In genomic region chr1:134875800-134876199, GRCm38 (mm10) we compare ENCODE assay signal across 32 mouse cellular contexts.
DNase-seq lines count a peak whose midpoint lies in the region; ATAC-seq and TF ChIP-seq lines count a peak whose summit lies in the region.
"Had no signal": no experiment of that assay in that cellular context is flagged by ENCODE, and none has a peak within 500 bp of the region (broad histone marks: within the 10 kb centered on the region; RNA-seq: fewer than 3 reads in every experiment).

No protein-coding gene starts in this region.

- no peak for TF ChIP-seq EP300 in liver, postnatal 0 days (IDR thresholded peaks at IDR 0.05; ENCODE audit: low read depth)

- H3K27ac ChIP-seq in heart, embryonic 10.5 days, result 0 out of 2 replicates have a peak overlapping the region, but pooled peaks have one; percentile 43
- no peak overlapping the region for H3K27ac ChIP-seq in heart, embryonic 12.5 days (ENCODE audit: poor library complexity, severe bottlenecking)
- H3K27ac ChIP-seq in liver, embryonic 11.5 days (ENCODE audit: low read depth, low read length), result no peak overlapping the region
- H3K27ac ChIP-seq in liver, postnatal 0 days (ENCODE audit: low read depth), result no peak overlapping the region
- no peak overlapping the region for H3K27ac ChIP-seq in embryonic facial prominence, embryonic 10.5 days (replicated peaks)
- H3K27ac ChIP-seq: heart, embryonic 15.5 days; hindbrain, embryonic 12.5 days; hindbrain, postnatal 0 days; intestine, embryonic 15.5 days; kidney, postnatal 0 days; limb, embryonic 10.5 days; limb, embryonic 15.5 days; lung, embryonic 15.5 days; midbrain, embryonic 13.5 days; neural tube, embryonic 15.5 days; stomach, embryonic 15.5 days had no signal

- no peaks in the 10 kb centered on the region for H3K9me3 ChIP-seq in heart, embryonic 10.5 days
- no peaks in the 10 kb centered on the region for H3K9me3 ChIP-seq in heart, embryonic 12.5 days (replicated peaks)
- no peaks in the 10 kb centered on the region for H3K9me3 ChIP-seq in liver, embryonic 11.5 days (ENCODE audit: control insufficient read depth, low read length)
- H3K9me3 ChIP-seq in liver, postnatal 0 days (ENCODE audit: low read length), result no peaks in the 10 kb centered on the region
- no peaks in the 10 kb centered on the region for H3K9me3 ChIP-seq in embryonic facial prominence, embryonic 10.5 days
- H3K9me3 ChIP-seq: heart, embryonic 15.5 days; hindbrain, embryonic 12.5 days; intestine, embryonic 15.5 days; limb, embryonic 10.5 days; limb, embryonic 15.5 days; lung, embryonic 15.5 days; midbrain, embryonic 13.5 days; neural tube, embryonic 15.5 days; stomach, embryonic 15.5 days had no signal

- H3K4me2 ChIP-seq in heart, embryonic 12.5 days, result no peak overlapping the region
- no peak overlapping the region for H3K4me2 ChIP-seq in liver, embryonic 11.5 days
- no peak overlapping the region for H3K4me2 ChIP-seq in liver, postnatal 0 days (ENCODE audit: low read depth, low read length)
- H3K4me2 ChIP-seq: heart, embryonic 15.5 days; hindbrain, embryonic 12.5 days; intestine, embryonic 15.5 days; limb, embryonic 15.5 days; lung, embryonic 15.5 days; midbrain, embryonic 13.5 days; neural tube, embryonic 15.5 days; stomach, embryonic 15.5 days had no signal

- H3K4me3 ChIP-seq in heart, embryonic 10.5 days, result no peak overlapping the region
- H3K4me3 ChIP-seq in heart, embryonic 12.5 days, result no peak overlapping the region
- no peak overlapping the region for H3K4me3 ChIP-seq in liver, embryonic 11.5 days (ENCODE audit: low read depth, low read length)
- no peak overlapping the region for H3K4me3 ChIP-seq in liver, postnatal 0 days (ENCODE audit: low read depth, low read length)
- no peak overlapping the region for H3K4me3 ChIP-seq in embryonic facial prominence, embryonic 10.5 days
- H3K4me3 ChIP-seq: erythroblast, embryonic 14.5 days; heart, embryonic 15.5 days; hindbrain, embryonic 12.5 days; intestine, embryonic 15.5 days; limb, embryonic 10.5 days; limb, embryonic 15.5 days; lung, embryonic 15.5 days; midbrain, embryonic 13.5 days; neural tube, embryonic 15.5 days; stomach, embryonic 15.5 days had no signal

- no peak overlapping the region for H3K9ac ChIP-seq in heart, embryonic 12.5 days
- no peak overlapping the region for H3K9ac ChIP-seq in liver, embryonic 11.5 days (ENCODE audit: low read depth, low read length)
- no peak overlapping the region for H3K9ac ChIP-seq in liver, postnatal 0 days (replicated peaks)
- H3K9ac ChIP-seq: heart, embryonic 15.5 days; hindbrain, embryonic 12.5 days; intestine, embryonic 15.5 days; limb, embryonic 15.5 days; lung, embryonic 15.5 days; midbrain, embryonic 13.5 days; neural tube, embryonic 15.5 days; stomach, embryonic 15.5 days had no signal

- H3K36me3 ChIP-seq in heart, embryonic 10.5 days, result peaks cover 61% of the 10 kb centered on the region
- peaks cover 64% of the 10 kb centered on the region for H3K36me3 ChIP-seq in heart, embryonic 12.5 days
- H3K36me3 ChIP-seq in liver, embryonic 11.5 days (ENCODE audit: control insufficient read depth, insufficient read depth, low read length), result no peaks in the 10 kb centered on the region
- peaks cover 6% of the 10 kb centered on the region for H3K36me3 ChIP-seq in liver, postnatal 0 days (replicated peaks; ENCODE audit: insufficient read depth, low read length)
- peaks cover 16% of the 10 kb centered on the region; the same call in 1 of the 2 replicates for H3K36me3 ChIP-seq in embryonic facial prominence, embryonic 10.5 days (replicated peaks)
- H3K36me3 ChIP-seq: stomach, embryonic 15.5 days had no signal

- 6% methylated on average over 4 of the region's 4 CpGs for WGBS in heart, embryonic 10.5 days
- 13% methylated on average over 4 of the region's 4 CpGs for WGBS in heart, embryonic 12.5 days
- 15% methylated on average over 4 of the region's 4 CpGs for WGBS in liver, embryonic 11.5 days
- 21% methylated on average over 4 of the region's 4 CpGs for WGBS in liver, postnatal 0 days (ENCODE audit: insufficient replicate concordance)
- 47% methylated on average over 4 of the region's 4 CpGs for WGBS in embryonic facial prominence, embryonic 10.5 days

- no peak for DNase-seq in heart, embryonic 10.5 days (ENCODE audit: low spot score)
- DNase-seq in c-Kit-positive CD71-positive TER-119-negative erythroid progenitor cells, embryonic 14.5 days (ENCODE audit: low read depth), result peak; percentile 44
- DNase-seq in liver, embryonic 11.5 days (ENCODE audit: low spot score), result no peak
- DNase-seq in liver, postnatal 0 days, result peak; percentile 26
- no peak for DNase-seq in spleen, adult 18-20 months
- no peak for DNase-seq in embryonic facial prominence, embryonic 10.5 days (ENCODE audit: low spot score)
- DNase-seq: adrenal gland, adult 2 months; adrenal gland, postnatal 36 days; cerebellum, adult 8-10 months; heart, postnatal 36 days; kidney, adult 8-10 months; layer of hippocampus, postnatal 36 days; retina, postnatal 1 day; right cerebral cortex, postnatal 14 days; thymus, adult 2 months; thymus, postnatal 36 days had no signal

- no peak for TF ChIP-seq CTCF in liver, postnatal 0 days (IDR thresholded peaks at IDR 0.05; ENCODE audit: low read depth)

- H3K27me3 ChIP-seq in heart, embryonic 10.5 days (ENCODE audit: insufficient read depth, poor library complexity, severe bottlenecking), result no peaks in the 10 kb centered on the region
- H3K27me3 ChIP-seq in heart, embryonic 12.5 days (replicated peaks), result no peaks in the 10 kb centered on the region
- no peaks in the 10 kb centered on the region for H3K27me3 ChIP-seq in liver, embryonic 11.5 days (replicated peaks; ENCODE audit: control insufficient read depth, insufficient read depth, low read length)
- no peaks in the 10 kb centered on the region for H3K27me3 ChIP-seq in liver, postnatal 0 days (ENCODE audit: insufficient read depth, low read length)
- H3K27me3 ChIP-seq in embryonic facial prominence, embryonic 10.5 days (replicated peaks; ENCODE audit: low read depth, poor library complexity, severe bottlenecking), result no peaks in the 10 kb centered on the region
- H3K27me3 ChIP-seq: heart, embryonic 15.5 days; hindbrain, embryonic 12.5 days; intestine, embryonic 15.5 days; limb, embryonic 15.5 days; lung, embryonic 15.5 days; midbrain, embryonic 13.5 days; neural tube, embryonic 15.5 days; stomach, embryonic 15.5 days had no signal

- peaks cover 3% of the 10 kb centered on the region for H3K4me1 ChIP-seq in heart, embryonic 10.5 days
- peaks cover 7% of the 10 kb centered on the region for H3K4me1 ChIP-seq in heart, embryonic 12.5 days (replicated peaks)
- H3K4me1 ChIP-seq in liver, embryonic 11.5 days (replicated peaks; ENCODE audit: control insufficient read depth, insufficient read depth, low read length), result peaks cover 9% of the 10 kb centered on the region
- no peaks in the 10 kb centered on the region for H3K4me1 ChIP-seq in liver, postnatal 0 days (ENCODE audit: insufficient read depth)
- no peaks in the 10 kb centered on the region for H3K4me1 ChIP-seq in embryonic facial prominence, embryonic 10.5 days
- H3K4me1 ChIP-seq: heart, embryonic 15.5 days; intestine, embryonic 15.5 days; limb, embryonic 10.5 days; limb, embryonic 15.5 days; lung, embryonic 15.5 days; neural tube, embryonic 15.5 days; stomach, embryonic 15.5 days had no signal

- no peak for ATAC-seq in heart, embryonic 12.5 days (ENCODE audit: insufficient number of reproducible peaks, low FRiP score)
- ATAC-seq in liver, embryonic 11.5 days (replicated peaks; ENCODE audit: low FRiP score), result peak; percentile 58; the same call in 1 of the 2 replicates
- ATAC-seq in liver, postnatal 0 days, result no peak
- ATAC-seq: activated CD4-positive, CD25-positive, alpha-beta regulatory T cell, adult 4 months; CD4-positive, CD25-positive, alpha-beta regulatory T cell, adult 4 months; forebrain, embryonic 16.5 days; hindbrain, postnatal 0 days; intestine, embryonic 15.5 days; midbrain, embryonic 13.5 days had no signal

Comparison
In these comparisons a context has a peak if more than half of its experiments do, and no peak if none do; other contexts are left out.
1. DNase-seq: peak in c-Kit-positive CD71-positive TER-119-negative erythroid progenitor cells, embryonic 14.5 days (single experiment) and liver, postnatal 0 days (single experiment); none in heart, embryonic 10.5 days (single experiment), liver, embryonic 11.5 days (single experiment), spleen, adult 18-20 months (0 of 2) and embryonic facial prominence, embryonic 10.5 days (single experiment).